In the genomic region with DNA sequence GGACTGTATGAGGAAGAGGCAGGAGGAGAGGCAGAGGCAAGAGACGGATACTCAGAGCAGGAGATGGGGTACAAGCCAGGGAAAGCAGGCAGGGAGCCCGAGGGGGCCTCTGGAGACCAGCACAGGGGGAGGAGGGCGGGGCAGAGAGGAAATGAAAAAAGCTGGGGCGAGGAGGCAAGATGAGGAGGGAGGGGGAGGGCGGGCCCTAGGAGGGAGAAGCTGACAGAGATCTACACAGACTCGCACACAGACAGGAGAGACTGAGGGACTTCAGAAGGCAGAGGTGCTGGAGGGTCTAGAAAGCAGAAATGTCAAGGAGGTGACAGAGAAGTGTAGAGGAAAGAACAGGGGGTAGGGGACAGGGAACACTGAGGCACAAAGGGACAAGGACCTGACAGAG, we compare ENCODE assay signal across 8 mouse cellular contexts. TPM values are rescaled to one million over a fixed set of nuclear protein-coding genes. Genes with fewer than 3 reads are reported as not detected.
DNase-seq lines count a peak whose midpoint lies in the region; ATAC-seq and TF ChIP-seq lines count a peak whose summit lies in the region.

Gene Ptgir, plus strand, starts transcription at position 210 of the 400 bp plus-strand sequence.

- no peak for TF ChIP-seq CTCF in kidney, postnatal 0 days (IDR thresholded peaks at IDR 0.05; ENCODE audit: low read depth)
- no peak for TF ChIP-seq CTCF in left cerebral cortex, adult 2 months (IDR thresholded peaks at IDR 0.05)

- no peak for DNase-seq in midbrain, embryonic 10.5 days (ENCODE audit: low spot score)
- DNase-seq in gastrocnemius, adult 18-20 months (ENCODE audit: low spot score) = peak; percentile 87
- peak; percentile 57 for DNase-seq in kidney, postnatal 0 days (ENCODE audit: low spot score)
- peak; percentile 75 for DNase-seq in skeletal muscle tissue, adult 2 months (ENCODE audit: low read depth, low spot score)
- no peak for DNase-seq in layer of hippocampus, postnatal 14 days (ENCODE audit: low spot score in 2 of 2)
- DNase-seq in left cerebral cortex, adult 2 months (ENCODE audit: extremely low spot score in 1 of 2, low spot score in 2 of 2) = no peak
- no peak for DNase-seq in cerebellum, postnatal 4 days (ENCODE audit: low spot score in 2 of 2)

- no peak within 1 kb of the TSS for H3K4me2 ChIP-seq in midbrain, embryonic 16.5 days (ENCODE audit: low read length)
- 0 out of 2 replicates have a peak within 1 kb of the TSS, but pooled peaks have one; percentile 13 for H3K4me2 ChIP-seq in kidney, postnatal 0 days (ENCODE audit: low read length)

- peaks cover 26% of the 10 kb centered on the region for H3K4me1 ChIP-seq in midbrain, embryonic 10.5 days
- no peaks in the 10 kb centered on the region for H3K4me1 ChIP-seq in midbrain, embryonic 16.5 days (ENCODE audit: control insufficient read depth, insufficient read depth, low read length)
- H3K4me1 ChIP-seq in kidney, postnatal 0 days (replicated peaks; ENCODE audit: insufficient read depth, low read length) = peaks cover 17% of the 10 kb centered on the region

- no peaks in the 10 kb centered on the region; the same call in 1 of the 2 replicates for H3K27me3 ChIP-seq in midbrain, embryonic 10.5 days (ENCODE audit: low read depth, poor library complexity, severe bottlenecking)
- H3K27me3 ChIP-seq in midbrain, embryonic 16.5 days (ENCODE audit: control insufficient read depth, insufficient read depth, low read depth, low read length) = no peaks in the 10 kb centered on the region
- H3K27me3 ChIP-seq in kidney, postnatal 0 days (ENCODE audit: insufficient read depth, low read length) = no peaks in the 10 kb centered on the region; the same call in 1 of the 2 replicates

- H3K4me3 ChIP-seq in midbrain, embryonic 10.5 days = 0 out of 2 replicates have a peak within 1 kb of the TSS, but pooled peaks have one; percentile 7
- H3K4me3 ChIP-seq in midbrain, embryonic 16.5 days (ENCODE audit: low read depth, low read length) = no peak within 1 kb of the TSS
- no peak within 1 kb of the TSS for H3K4me3 ChIP-seq in kidney, postnatal 0 days (replicated peaks; ENCODE audit: low read depth, low read length)
- H3K4me3 ChIP-seq in left cerebral cortex, adult 2 months = no peak within 1 kb of the TSS

- intact Hi-C loops in left cerebral cortex, adult 2 months (cut with DNase I) = no loop called here

- no peak for ATAC-seq in midbrain, embryonic 16.5 days
- no peak for ATAC-seq in kidney, postnatal 0 days (replicated peaks; ENCODE audit: low FRiP score, low read depth)

- no peaks in the 10 kb centered on the region for H3K36me3 ChIP-seq in midbrain, embryonic 10.5 days
- H3K36me3 ChIP-seq in midbrain, embryonic 16.5 days (ENCODE audit: control insufficient read depth, insufficient read depth, low read length) = no peaks in the 10 kb centered on the region
- H3K36me3 ChIP-seq in kidney, postnatal 0 days (ENCODE audit: insufficient read depth, low read length) = no peaks in the 10 kb centered on the region

- no peaks in the 10 kb centered on the region for H3K9me3 ChIP-seq in midbrain, embryonic 10.5 days (replicated peaks)
- no peaks in the 10 kb centered on the region for H3K9me3 ChIP-seq in midbrain, embryonic 16.5 days (replicated peaks; ENCODE audit: control insufficient read depth, low read length, poor library complexity, severe bottlenecking)
- no peaks in the 10 kb centered on the region for H3K9me3 ChIP-seq in kidney, postnatal 0 days (replicated peaks; ENCODE audit: low read length)

- 18% methylated on average over 6 of the region's 6 CpGs for WGBS in midbrain, embryonic 10.5 days
- 7% methylated on average over 5 of the region's 6 CpGs for whole genome bisulfite sequencing in midbrain, embryonic 16.5 days
- 20% methylated on average over 6 of the region's 6 CpGs for WGBS in kidney, postnatal 0 days

- H3K27ac ChIP-seq in midbrain, embryonic 10.5 days (replicated peaks) = peak within 1 kb of the TSS; percentile 19; the same call in 1 of the 2 replicates
- no peak within 1 kb of the TSS for H3K27ac ChIP-seq in midbrain, embryonic 16.5 days (ENCODE audit: low read length)
- H3K27ac ChIP-seq in kidney, postnatal 0 days = peak within 1 kb of the TSS; percentile 68
- no peak within 1 kb of the TSS for H3K27ac ChIP-seq in left cerebral cortex, adult 2 months

- H3K9ac ChIP-seq in midbrain, embryonic 16.5 days (ENCODE audit: low read depth, low read length) = no peak within 1 kb of the TSS; the same call in 1 of the 2 replicates
- 0 out of 2 replicates have a peak within 1 kb of the TSS, but pooled peaks have one; percentile 35 for H3K9ac ChIP-seq in kidney, postnatal 0 days (ENCODE audit: low read depth, low read length)

RNA-seq across cellular contexts. Expression of gene Ptgir, which starts in this region (rescaled TPM):
- polyA plus RNA-seq in midbrain, embryonic 10.5 days (2016; fragmentation: Nextera tagmentation; extraction: Ambion mirVana) = 0.17 and 0.56 TPM in 2 replicates
- polyA plus RNA-seq in midbrain, embryonic 16.5 days (2015; fragmentation: Nextera tagmentation; extraction: Ambion mirVana) = 0.22 and 0.23 TPM in 2 replicates
- total RNA-seq in gastrocnemius, adult 18-20 months (2021) = 1 to 10 TPM in 1 of 2 experiments, under 1 TPM in 1; 0.39 to 2.2 TPM
- polyA plus RNA-seq in kidney, postnatal 0 days (2015; fragmentation: Nextera tagmentation; extraction: Ambion mirVana) = 2.2 and 2.3 TPM in 2 replicates
- under 1 TPM in 1 of 2 experiments, not detected in 1; 0.28 TPM for total RNA-seq in layer of hippocampus, postnatal 14 days (2021)
- total RNA-seq in left cerebral cortex, adult 2 months (2021) = under 1 TPM; 0.11 to 0.21 TPM

Comparison
In these comparisons a context has a peak if more than half of its experiments do, and no peak if none do; other contexts are left out.
1. H3K27ac ChIP-seq: peak in midbrain, embryonic 10.5 days (single experiment) and kidney, postnatal 0 days (single experiment); none in midbrain, embryonic 16.5 days (single experiment) and left cerebral cortex, adult 2 months (single experiment).
2. DNase-seq: peak in gastrocnemius, adult 18-20 months (single experiment), kidney, postnatal 0 days (single experiment) and skeletal muscle tissue, adult 2 months (single experiment); none in midbrain, embryonic 10.5 days (single experiment), layer of hippocampus, postnatal 14 days (0 of 2), left cerebral cortex, adult 2 months (0 of 2) and cerebellum, postnatal 4 days (0 of 2).